Mouse (Mus musculus) myocyte (in vitro differentiated cells): Measurements from ENCODE around the gene Tmpo.

Experiments used
- MAX ChIP-seq: IDR thresholded peaks from one replicate; pipeline ENCODE4 v1.6.1; 2011; ENCODE audit warnings: low read depth, mild to moderate bottlenecking, control low read depth
- MYOG ChIP-seq, 3 experiments: IDR thresholded peaks; one replicate each; pipeline ENCODE4 v1.6.1; 2011; ENCODE audit warnings: control low read depth in 2 of 3, low read depth in 2 of 3, mild to moderate bottlenecking in 2 of 3; ENCODE audit not compliant: insufficient read length in 2 of 3, control insufficient read depth in 1 of 3, insufficient read depth in 1 of 3
- POLR2A ChIP-seq: IDR thresholded peaks from one replicate; pipeline ENCODE4 v1.6.1; 2011; ENCODE audit warnings: low read depth, mild to moderate bottlenecking, control low read depth, moderate library complexity; ENCODE audit not compliant: insufficient read length
- POLR2AphosphoS2 ChIP-seq: IDR thresholded peaks from one replicate; pipeline ENCODE4 v1.6.1; 2011; ENCODE audit warnings: low read depth, control low read depth; ENCODE audit not compliant: insufficient read length

- no peak for TF ChIP-seq MYOG (IDR thresholded peaks at IDR 0.05; ENCODE audit: control insufficient read depth in 1 of 3, insufficient read depth in 1 of 3, insufficient read length in 2 of 3, low read depth in 2 of 3)
- no peak for TF ChIP-seq MAX
- no peak for TF ChIP-seq POLR2AphosphoS2
- TF ChIP-seq POLR2A: no peak
Measured at GRCm38 (mm10) chr10:91185721-91186120, 4.6 kb upstream of the Tmpo start.
